Mouse (Mus musculus) kidney, adult 2 months (tissue): ENCODE data around the gene Fam92b.

ENCODE experiments used
- CTCF ChIP-seq: fragments of 200-500 bp; conservative IDR thresholded peaks from 2 replicates; pipeline ENCODE4 v1.5.1; 2011; ENCODE audit warnings: low read depth, mild to moderate bottlenecking, control low read depth, low read length, moderate library complexity, mixed read lengths; ENCODE audit not compliant: insufficient read depth, insufficient read length
- POLR2A ChIP-seq: fragments of 200-500 bp; IDR thresholded peaks from one replicate; pipeline ENCODE4 v1.6.1; 2011; ENCODE audit warnings: low read depth, low read length, control low read depth

DNA sequence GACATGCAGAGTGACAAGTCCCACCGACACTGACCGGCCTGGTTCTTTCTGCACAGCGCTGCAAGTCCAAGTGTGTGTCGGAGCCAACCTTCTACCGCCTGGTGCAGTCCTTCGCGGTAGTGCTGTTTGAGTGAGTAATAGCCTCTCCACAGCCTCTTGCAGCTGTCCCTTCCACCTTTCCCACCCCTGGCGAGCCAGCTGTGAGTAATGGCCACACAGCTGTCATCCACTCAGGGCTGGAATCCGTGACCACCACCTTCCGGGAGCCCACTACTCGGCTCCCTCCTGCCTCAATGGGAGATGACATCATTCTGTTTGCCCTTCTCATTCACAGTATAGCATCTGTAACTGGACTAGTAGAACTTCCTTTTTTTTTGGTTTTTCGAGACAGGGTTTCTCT is 27.2 kb downstream of the Fam92b start:
- TF ChIP-seq CTCF (no peak), POLR2A (no peak)
